Comparison of ENCODE assay signal across 9 mouse cellular contexts in genomic region chr9:104035261-104036015, GRCm38 (mm10). TPM values are rescaled to one million over a fixed set of nuclear protein-coding genes. Genes with fewer than 3 reads are reported as not detected.
DNase-seq lines count a peak whose midpoint lies in the region; ATAC-seq and TF ChIP-seq lines count a peak whose summit lies in the region.
"Had no signal": no experiment of that assay in that cellular context is flagged by ENCODE, and none has a peak within 500 bp of the region (broad histone marks: within the 10 kb centered on the region; RNA-seq: fewer than 3 reads in every experiment).

No protein-coding gene starts in this region.

- TF ChIP-seq POLR2A in ES-Bruce4 (IDR thresholded peaks at IDR 0.05; ENCODE audit: insufficient read depth, low read length): no peak

- peak; percentile 92 for TF ChIP-seq CTCF in ES-Bruce4 (IDR thresholded peaks at IDR 0.05; ENCODE audit: low read depth, low read length)
- peak; percentile 90 for TF ChIP-seq CTCF in liver, postnatal 0 days (IDR thresholded peaks at IDR 0.05; ENCODE audit: low read depth)

- H3K9me3 ChIP-seq in ES-Bruce4 (replicated peaks; ENCODE audit: control insufficient read depth, insufficient read depth, low read length, poor library complexity, severe bottlenecking): no peaks in the 10 kb centered on the region
- H3K9me3 ChIP-seq in embryonic facial prominence, embryonic 10.5 days: no peaks in the 10 kb centered on the region
- H3K9me3 ChIP-seq in heart, embryonic 15.5 days (replicated peaks): no peaks in the 10 kb centered on the region
- H3K9me3 ChIP-seq in liver, postnatal 0 days (ENCODE audit: low read length): no peaks in the 10 kb centered on the region

- H3K4me2 ChIP-seq in heart, embryonic 15.5 days: no peak overlapping the region
- peak overlapping the region; percentile 52 for H3K4me2 ChIP-seq in liver, postnatal 0 days (ENCODE audit: low read depth, low read length)

- H3K36me3 ChIP-seq in ES-Bruce4 (ENCODE audit: control insufficient read depth, insufficient read depth, low read length, poor library complexity, severe bottlenecking): no peaks in the 10 kb centered on the region
- H3K36me3 ChIP-seq in embryonic facial prominence, embryonic 10.5 days (replicated peaks): peaks cover 33% of the 10 kb centered on the region
- peaks cover 17% of the 10 kb centered on the region; the same call in 1 of the 2 replicates for H3K36me3 ChIP-seq in heart, embryonic 15.5 days
- H3K36me3 ChIP-seq in liver, postnatal 0 days (replicated peaks; ENCODE audit: insufficient read depth, low read length): peaks cover 12% of the 10 kb centered on the region; the same call in 1 of the 2 replicates

- peak; percentile 88 for DNase-seq in adrenal gland, postnatal 10 days
- DNase-seq in embryonic facial prominence, embryonic 10.5 days (ENCODE audit: low spot score): peak; percentile 82
- DNase-seq in layer of hippocampus, adult 11-12 months (ENCODE audit: low spot score): peak; percentile 79
- peak; percentile 86 for DNase-seq in liver, postnatal 0 days
- peak; percentile 69 for DNase-seq in right cerebral cortex, adult 18-20 months
- peak; percentile 63 for DNase-seq in urinary bladder, adult 2 months (ENCODE audit: low spot score)

- no peaks in the 10 kb centered on the region for H3K27me3 ChIP-seq in ES-Bruce4 (ENCODE audit: control insufficient read depth, insufficient read depth, low read length, poor library complexity, severe bottlenecking)
- no peaks in the 10 kb centered on the region for H3K27me3 ChIP-seq in embryonic facial prominence, embryonic 10.5 days (replicated peaks; ENCODE audit: low read depth, poor library complexity, severe bottlenecking)
- no peaks in the 10 kb centered on the region for H3K27me3 ChIP-seq in heart, embryonic 15.5 days
- H3K27me3 ChIP-seq in liver, postnatal 0 days (ENCODE audit: insufficient read depth, low read length): no peaks in the 10 kb centered on the region

- TF ChIP-seq EP300 in ES-Bruce4 (IDR thresholded peaks at IDR 0.05; ENCODE audit: insufficient read depth, low read depth, low read length): no peak
- no peak for TF ChIP-seq EP300 in liver, postnatal 0 days (IDR thresholded peaks at IDR 0.05; ENCODE audit: low read depth)

- WGBS in embryonic facial prominence, embryonic 10.5 days: 49% methylated on average over 24 of the region's 24 CpGs
- WGBS in heart, embryonic 15.5 days: 52% methylated on average over 24 of the region's 24 CpGs
- WGBS in liver, postnatal 0 days (ENCODE audit: insufficient replicate concordance): 49% methylated on average over 24 of the region's 24 CpGs

- no peak overlapping the region for H3K27ac ChIP-seq in ES-Bruce4 (ENCODE audit: insufficient read depth, low read length)
- H3K27ac ChIP-seq in embryonic facial prominence, embryonic 10.5 days (replicated peaks): no peak overlapping the region
- H3K27ac ChIP-seq in heart, embryonic 15.5 days: no peak overlapping the region
- H3K27ac ChIP-seq in liver, postnatal 0 days (ENCODE audit: low read depth): peak overlapping the region; percentile 85

- 0 out of 2 replicates have a peak overlapping the region, but pooled peaks have one; percentile 1 for H3K4me3 ChIP-seq in ES-Bruce4 (ENCODE audit: low read depth, low read length)
- H3K4me3 ChIP-seq in embryonic facial prominence, embryonic 10.5 days: no peak overlapping the region
- H3K4me3 ChIP-seq in heart, embryonic 15.5 days: no peak overlapping the region
- no peak overlapping the region for H3K4me3 ChIP-seq in liver, postnatal 0 days (ENCODE audit: low read depth, low read length)
- H3K4me3 ChIP-seq: myocyte had no signal

- ATAC-seq in heart, embryonic 15.5 days (replicated peaks; ENCODE audit: insufficient number of reproducible peaks, insufficient read depth, low FRiP score, low read depth): 0 out of 2 replicates have a peak, but pooled peaks have one; percentile 43
- ATAC-seq in liver, postnatal 0 days: peak; percentile 91

- peak overlapping the region; percentile 20 for H3K9ac ChIP-seq in ES-Bruce4 (ENCODE audit: low read depth, poor library complexity, severe bottlenecking)
- no peak overlapping the region for H3K9ac ChIP-seq in heart, embryonic 15.5 days
- H3K9ac ChIP-seq in liver, postnatal 0 days (replicated peaks): no peak overlapping the region

- H3K4me1 ChIP-seq in ES-Bruce4 (ENCODE audit: control insufficient read depth, insufficient read depth, low read length): no peaks in the 10 kb centered on the region
- peaks cover 7% of the 10 kb centered on the region for H3K4me1 ChIP-seq in embryonic facial prominence, embryonic 10.5 days
- H3K4me1 ChIP-seq in heart, embryonic 15.5 days (replicated peaks): 0 out of 2 replicates have a peak, but pooled peaks cover 3% of the 10 kb centered on the region
- H3K4me1 ChIP-seq in liver, postnatal 0 days (ENCODE audit: insufficient read depth): peaks cover 3% of the 10 kb centered on the region; the same call in 1 of the 2 replicates

RNA-seq across cellular contexts. Expression of gene Gm28305, which starts 5.0 kb away (rescaled TPM):
- not detected in 2 replicates for polyA plus RNA-seq in ES-Bruce4 (2011; ENCODE audit: insufficient read depth, insufficient read length, low read depth, missing spikeins)
- not detected for total RNA-seq in adrenal gland, postnatal 10 days (2021)
- not detected in 2 replicates for polyA plus RNA-seq in embryonic facial prominence, embryonic 10.5 days (2016; fragmentation: Nextera tagmentation; extraction: Ambion mirVana)
- not detected in 2 replicates for polyA plus RNA-seq in heart, embryonic 15.5 days (2015; fragmentation: Nextera tagmentation; extraction: Ambion mirVana)
- polyA plus RNA-seq in liver, postnatal 0 days (2015; fragmentation: Nextera tagmentation; extraction: Ambion mirVana): not detected in 2 replicates
- polyA plus RNA-seq in urinary bladder, adult 2 months (2012; rRNA removed): not detected in 2 replicates
- polyA plus RNA-seq: myocyte had no signal

RNA-seq across cellular contexts. Expression of gene Uba5, which starts 27.5 kb away (rescaled TPM):
- 29.0 and 30.4 TPM in 2 replicates for polyA plus RNA-seq in ES-Bruce4 (2011; ENCODE audit: insufficient read depth, insufficient read length, low read depth, missing spikeins)
- 10 to 100 TPM; 29.5 to 29.7 TPM for total RNA-seq in adrenal gland, postnatal 10 days (2021)
- polyA plus RNA-seq in embryonic facial prominence, embryonic 10.5 days (2016; fragmentation: Nextera tagmentation; extraction: Ambion mirVana): 45.7 TPM in 2 replicates
- polyA plus RNA-seq in heart, embryonic 15.5 days (2015; fragmentation: Nextera tagmentation; extraction: Ambion mirVana): 31.3 and 36.6 TPM in 2 replicates
- 15.1 and 15.4 TPM in 2 replicates for polyA plus RNA-seq in liver, postnatal 0 days (2015; fragmentation: Nextera tagmentation; extraction: Ambion mirVana)
- polyA plus RNA-seq in urinary bladder, adult 2 months (2012; rRNA removed): 41.5 and 49.9 TPM in 2 replicates

RNA-seq across cellular contexts. Expression of gene Acad11, which starts 27.7 kb away (rescaled TPM):
- 36.6 and 40.5 TPM in 2 replicates for polyA plus RNA-seq in ES-Bruce4 (2011; ENCODE audit: insufficient read depth, insufficient read length, low read depth, missing spikeins)
- 100 to 1,000 TPM; 121 to 130 TPM for total RNA-seq in adrenal gland, postnatal 10 days (2021)
- 9.7 and 10.2 TPM in 2 replicates for polyA plus RNA-seq in embryonic facial prominence, embryonic 10.5 days (2016; fragmentation: Nextera tagmentation; extraction: Ambion mirVana)
- 10.3 and 11.9 TPM in 2 replicates for polyA plus RNA-seq in heart, embryonic 15.5 days (2015; fragmentation: Nextera tagmentation; extraction: Ambion mirVana)
- 103 and 105 TPM in 2 replicates for polyA plus RNA-seq in liver, postnatal 0 days (2015; fragmentation: Nextera tagmentation; extraction: Ambion mirVana)
- 31.5 and 35.6 TPM in 2 replicates for polyA plus RNA-seq in urinary bladder, adult 2 months (2012; rRNA removed)

RNA-seq across cellular contexts. Expression of gene Nphp3, which starts 33.1 kb away (rescaled TPM):
- 26.8 and 29.4 TPM in 2 replicates for polyA plus RNA-seq in ES-Bruce4 (2011; ENCODE audit: insufficient read depth, insufficient read length, low read depth, missing spikeins)
- total RNA-seq in adrenal gland, postnatal 10 days (2021): 1 to 10 TPM; 3.9 to 5.2 TPM
- polyA plus RNA-seq in embryonic facial prominence, embryonic 10.5 days (2016; fragmentation: Nextera tagmentation; extraction: Ambion mirVana): 3.7 and 4.4 TPM in 2 replicates
- 2.9 and 4.2 TPM in 2 replicates for polyA plus RNA-seq in heart, embryonic 15.5 days (2015; fragmentation: Nextera tagmentation; extraction: Ambion mirVana)
- 1.00 and 1.2 TPM in 2 replicates for polyA plus RNA-seq in liver, postnatal 0 days (2015; fragmentation: Nextera tagmentation; extraction: Ambion mirVana)
- polyA plus RNA-seq in urinary bladder, adult 2 months (2012; rRNA removed): 12.2 and 14.5 TPM in 2 replicates
